Mouse (Mus musculus): Measurements from ENCODE around the gene Hes1.

- TF ChIP-seq CTCF (IDR thresholded peaks at IDR 0.05; ENCODE audit: extremely low read depth, insufficient read length, insufficient replicate concordance, low read depth, low read length) (no peak), POLR2A (IDR thresholded peaks at IDR 0.05; ENCODE audit: low read depth, low read length) (no peak)
Observed at GRCm38 (mm10) chr16:30102982-30103381, 38.8 kb downstream of the Hes1 start.

Measured in small intestine, adult 2 months (tissue).